ENCODE assay signal across 9 mouse cellular contexts in the genomic region with DNA sequence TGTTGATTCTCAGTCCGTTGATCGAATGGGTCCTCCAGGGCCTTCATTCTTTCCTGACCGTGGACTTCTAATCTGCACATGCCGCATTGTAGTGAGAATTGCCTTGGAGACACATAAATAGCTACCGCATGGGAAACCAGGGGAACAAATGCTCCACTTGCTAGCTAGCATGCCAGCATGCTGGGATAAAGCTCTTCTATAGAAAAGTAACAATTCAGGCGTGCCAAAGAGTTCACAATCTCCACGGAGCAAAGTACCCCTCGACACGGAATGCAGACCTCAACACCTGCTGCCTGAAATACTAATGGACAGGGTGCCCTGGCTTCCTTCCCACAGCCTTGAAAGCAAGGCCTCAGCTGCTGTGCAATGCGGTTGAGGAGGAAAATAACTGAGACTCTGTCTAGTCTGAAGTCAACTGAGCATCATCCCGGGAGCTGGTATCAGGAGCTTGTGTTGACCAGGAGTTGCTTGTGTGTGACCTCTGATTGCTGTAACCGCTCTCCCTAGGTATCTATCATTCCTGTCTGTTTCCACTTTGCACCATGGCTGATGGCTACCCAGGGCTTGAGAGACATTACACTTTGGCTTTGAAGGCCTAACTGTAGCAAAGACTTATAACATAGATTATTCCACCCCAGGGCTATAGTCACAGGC.
DNase-seq lines count a peak whose midpoint lies in the region; ATAC-seq and TF ChIP-seq lines count a peak whose summit lies in the region.
"Had no signal": no experiment of that assay in that cellular context is flagged by ENCODE, and none has a peak within 500 bp of the region (broad histone marks: within the 10 kb centered on the region; RNA-seq: fewer than 3 reads in every experiment).

No protein-coding gene starts in this region.

- H3K9ac ChIP-seq in midbrain, postnatal 0 days (replicated peaks; ENCODE audit: low read length, poor library complexity, severe bottlenecking): no peak overlapping the region
- H3K9ac ChIP-seq in kidney, embryonic 15.5 days: no peak overlapping the region

- no peaks in the 10 kb centered on the region for H3K27me3 ChIP-seq in midbrain, postnatal 0 days (ENCODE audit: insufficient read depth, low read length)
- no peaks in the 10 kb centered on the region for H3K27me3 ChIP-seq in kidney, embryonic 15.5 days
- H3K27me3 ChIP-seq: megakaryocyte, embryonic 14.5 days had no signal

- H3K4me2 ChIP-seq in midbrain, postnatal 0 days (ENCODE audit: low read depth, low read length, poor library complexity, severe bottlenecking): no peak overlapping the region
- no peak overlapping the region for H3K4me2 ChIP-seq in kidney, embryonic 15.5 days

- H3K4me1 ChIP-seq in midbrain, postnatal 0 days (ENCODE audit: insufficient read depth, low read length): no peaks in the 10 kb centered on the region
- H3K4me1 ChIP-seq in kidney, embryonic 15.5 days: peaks cover 4% of the 10 kb centered on the region; the same call in 1 of the 2 replicates
- H3K4me1 ChIP-seq: megakaryocyte, embryonic 14.5 days had no signal

- no peaks in the 10 kb centered on the region for H3K36me3 ChIP-seq in midbrain, postnatal 0 days (ENCODE audit: insufficient read depth, low read length)
- no peaks in the 10 kb centered on the region for H3K36me3 ChIP-seq in kidney, embryonic 15.5 days

- 20% methylated on average over 12 of the region's 12 CpGs for WGBS in midbrain, postnatal 0 days
- 84% methylated on average over 12 of the region's 12 CpGs for WGBS in kidney, embryonic 15.5 days

- no peak for TF ChIP-seq CTCF in midbrain, postnatal 0 days (IDR thresholded peaks at IDR 0.05)

- 0 out of 2 replicates have a peak overlapping the region, but pooled peaks have one; percentile 26 for H3K27ac ChIP-seq in midbrain, postnatal 0 days (ENCODE audit: low read depth, low read length)
- no peak overlapping the region for H3K27ac ChIP-seq in kidney, embryonic 15.5 days

- peak; percentile 9 for DNase-seq in cerebellum, adult 11-12 months
- DNase-seq in cerebellum, adult 11 months: no peak
- peak; percentile 63 for DNase-seq in embryo, embryonic 10 days (ENCODE audit: low spot score)
- DNase-seq in layer of hippocampus, adult 18-20 months (ENCODE audit: low spot score in 2 of 2): peak; percentile 20 to 66
- peak; percentile 90 for DNase-seq in midbrain, postnatal 0 days (ENCODE audit: low spot score)
- DNase-seq in thymus, postnatal 0 days (ENCODE audit: low spot score): no peak
- no peak for DNase-seq in urinary bladder, postnatal 14 days (ENCODE audit: low spot score)

- no peak overlapping the region for H3K4me3 ChIP-seq in midbrain, postnatal 0 days (ENCODE audit: low read depth, low read length)
- H3K4me3 ChIP-seq in kidney, embryonic 15.5 days (replicated peaks): no peak overlapping the region
- H3K4me3 ChIP-seq: megakaryocyte, embryonic 14.5 days had no signal

- ATAC-seq in midbrain, postnatal 0 days (ENCODE audit: low FRiP score): peak; percentile 84
- no peak for ATAC-seq in kidney, embryonic 15.5 days (replicated peaks; ENCODE audit: low FRiP score)

- no peaks in the 10 kb centered on the region for H3K9me3 ChIP-seq in midbrain, postnatal 0 days (ENCODE audit: low read length)
- no peaks in the 10 kb centered on the region for H3K9me3 ChIP-seq in kidney, embryonic 15.5 days (replicated peaks)

Comparison
In these comparisons a context has a peak if more than half of its experiments do, and no peak if none do; other contexts are left out.
1. DNase-seq: peak in cerebellum, adult 11-12 months (single experiment), embryo, embryonic 10 days (single experiment), layer of hippocampus, adult 18-20 months (2 of 2) and midbrain, postnatal 0 days (single experiment); none in cerebellum, adult 11 months (single experiment), thymus, postnatal 0 days (single experiment) and urinary bladder, postnatal 14 days (single experiment).